Mouse (Mus musculus) myocyte (in vitro differentiated cells): ENCODE measurements around the gene Robo1. TPM values are rescaled to one million over a fixed set of nuclear protein-coding genes. Genes with fewer than 3 reads are reported as not detected.

ENCODE experiments used
- H3K27me3 ChIP-seq: one replicate; pipeline ENCODE4 v1.6.1; 2011; ENCODE audit not compliant: control insufficient read depth, insufficient read depth, insufficient read length
- H3K36me3 ChIP-seq: one replicate; pipeline ENCODE4 v1.6.1; 2011; ENCODE audit not compliant: control insufficient read depth, insufficient read depth
- H3K4me2 ChIP-seq: one replicate; pipeline ENCODE4 v1.6.1; 2011; ENCODE audit warnings: low read depth, control low read depth
- H3K4me3 ChIP-seq: one replicate; pipeline ENCODE4 v1.5.1; 2011; ENCODE audit warnings: mild to moderate bottlenecking, control low read depth, moderate library complexity
- H3K79me2 ChIP-seq: one replicate; pipeline ENCODE4 v1.6.1; 2011; ENCODE audit not compliant: control insufficient read depth, insufficient read depth
- H3ac ChIP-seq: one replicate; pipeline ENCODE4 v1.6.1; 2011; ENCODE audit not compliant: control insufficient read depth, insufficient read length
- CEBPB ChIP-seq: IDR thresholded peaks from 2 replicates; pipeline ENCODE4 v1.6.1; 2011; ENCODE audit warnings: mild to moderate bottlenecking, moderate library complexity; ENCODE audit not compliant: poor library complexity, insufficient read depth, severe bottlenecking
- E2F4 ChIP-seq: IDR thresholded peaks from one replicate; pipeline ENCODE4 v1.6.1; 2011; ENCODE audit warnings: mild to moderate bottlenecking, control low read depth, moderate library complexity; ENCODE audit not compliant: insufficient read depth
- MAX ChIP-seq: IDR thresholded peaks from one replicate; pipeline ENCODE4 v1.6.1; 2011; ENCODE audit warnings: low read depth, mild to moderate bottlenecking, control low read depth
- MYOD1 ChIP-seq, 3 experiments: IDR thresholded peaks; one replicate each; pipeline ENCODE4 v1.6.1; 2011; ENCODE audit warnings: control low read depth in 2 of 3, low read depth in 2 of 3, mild to moderate bottlenecking in 2 of 3, moderate library complexity in 1 of 3; ENCODE audit not compliant: insufficient read length in 2 of 3, control insufficient read depth in 1 of 3
- MYOG ChIP-seq, 3 experiments: IDR thresholded peaks; one replicate each; pipeline ENCODE4 v1.6.1; 2011; ENCODE audit warnings: control low read depth in 2 of 3, low read depth in 2 of 3, mild to moderate bottlenecking in 2 of 3; ENCODE audit not compliant: insufficient read length in 2 of 3, control insufficient read depth in 1 of 3, insufficient read depth in 1 of 3
- POLR2A ChIP-seq: IDR thresholded peaks from one replicate; pipeline ENCODE4 v1.6.1; 2011; ENCODE audit warnings: low read depth, mild to moderate bottlenecking, control low read depth, moderate library complexity; ENCODE audit not compliant: insufficient read length
- POLR2AphosphoS2 ChIP-seq: IDR thresholded peaks from one replicate; pipeline ENCODE4 v1.6.1; 2011; ENCODE audit warnings: low read depth, control low read depth; ENCODE audit not compliant: insufficient read length
- REST ChIP-seq: IDR thresholded peaks from one replicate; pipeline ENCODE4 v1.6.1; 2011; ENCODE audit warnings: mild to moderate bottlenecking, control low read depth, moderate library complexity; ENCODE audit not compliant: insufficient read depth, insufficient read length
- SRF ChIP-seq: IDR thresholded peaks from one replicate; pipeline ENCODE4 v1.6.1; 2011; ENCODE audit warnings: low read depth; ENCODE audit not compliant: control insufficient read depth, insufficient read length
- TCF12 ChIP-seq: IDR thresholded peaks from one replicate; pipeline ENCODE4 v1.6.1; 2011; ENCODE audit warnings: mild to moderate bottlenecking, control low read depth; ENCODE audit not compliant: poor library complexity, insufficient read depth, severe bottlenecking
- TCF3 ChIP-seq: IDR thresholded peaks from one replicate; pipeline ENCODE4 v1.6.1; 2011; ENCODE audit warnings: low read depth, control low read depth; ENCODE audit not compliant: insufficient read length
- USF1 ChIP-seq: IDR thresholded peaks from one replicate; pipeline ENCODE4 v1.6.1; 2011; ENCODE audit warnings: low read depth, mild to moderate bottlenecking, control low read depth, moderate library complexity
- polyA plus RNA-seq: library from polyadenylated mRNA; unstranded; fragments of >200 nt; fragmentation: generic; extraction: Trizol; gene quantifications from one replicate; pipeline ENCODE4 v1.2.1, GENCODE M21; 2012; ENCODE audit warnings: missing spikeins

The Robo1 gene
- polyA plus RNA-seq, 1 experiment, result 3.5 TPM

DNA sequence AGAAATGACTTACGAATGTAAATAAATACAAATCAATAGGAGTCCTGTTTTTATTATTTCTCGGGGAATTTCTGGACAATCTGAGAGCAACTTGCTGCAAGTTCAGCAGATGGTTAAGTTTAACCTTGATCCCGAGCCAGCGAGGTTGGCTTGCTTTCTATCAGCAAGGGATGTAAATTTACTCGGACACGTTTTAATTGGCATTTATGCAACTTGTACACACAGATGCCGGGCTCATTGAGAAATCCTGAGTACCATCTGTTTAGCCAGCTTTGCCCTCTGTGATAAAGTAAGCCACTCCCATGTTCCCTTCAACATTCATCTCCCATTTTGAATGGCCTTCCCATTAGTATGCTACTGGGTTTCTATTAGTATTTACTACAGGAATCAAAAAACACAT lies 580.0 kb downstream of the Robo1 start:
- no peak overlapping the region for H3ac ChIP-seq
- H3K4me2 ChIP-seq, result no peak overlapping the region
- no peak overlapping the region for H3K4me3 ChIP-seq
- H3K79me2 ChIP-seq, result no peaks in the 10 kb centered on the region
- H3K36me3 ChIP-seq, result no peaks in the 10 kb centered on the region
- no peaks in the 10 kb centered on the region for H3K27me3 ChIP-seq
- TF ChIP-seq E2F4 (no peak), POLR2A (no peak)

DNA sequence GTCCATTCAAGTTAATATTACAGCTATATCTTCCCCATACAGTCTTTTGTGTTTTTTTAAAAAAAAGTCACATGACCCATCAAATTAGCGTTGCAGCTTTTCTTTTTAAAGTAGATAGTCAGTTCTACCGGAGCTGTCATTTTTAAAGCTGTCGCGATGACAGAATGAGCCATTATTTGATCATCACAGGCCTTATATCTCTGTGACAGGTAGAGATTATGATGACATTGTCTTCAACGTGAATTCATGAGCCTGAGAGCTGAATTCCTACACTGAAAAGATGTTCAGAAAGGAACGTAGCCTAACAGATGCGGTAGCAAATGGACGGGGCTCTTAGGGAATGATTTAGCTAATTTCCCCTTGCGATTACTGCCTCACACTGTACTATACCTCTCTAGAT lies 581.3 kb downstream of the Robo1 start:
- Histone ChIP-seq H3K4me2 (no peak overlapping the region), H3K36me3 (no peaks in the 10 kb centered on the region), H3ac (no peak overlapping the region), H3K4me3 (no peak overlapping the region), H3K79me2 (no peaks in the 10 kb centered on the region), H3K27me3 (no peaks in the 10 kb centered on the region)
- TF ChIP-seq TCF3 (no peak), MYOD1 (IDR thresholded peaks at IDR 0.05; ENCODE audit: control insufficient read depth in 1 of 3, insufficient read length in 2 of 3, low read depth in 2 of 3) (no peak), TCF12 (no peak), MAX (no peak), SRF (no peak), REST (no peak), USF1 (no peak), POLR2A (no peak), CEBPB (no peak), POLR2AphosphoS2 (no peak), MYOG (IDR thresholded peaks at IDR 0.05; ENCODE audit: control insufficient read depth in 1 of 3, insufficient read depth in 1 of 3, insufficient read length in 2 of 3, low read depth in 2 of 3) (no peak), E2F4 (no peak)

DNA sequence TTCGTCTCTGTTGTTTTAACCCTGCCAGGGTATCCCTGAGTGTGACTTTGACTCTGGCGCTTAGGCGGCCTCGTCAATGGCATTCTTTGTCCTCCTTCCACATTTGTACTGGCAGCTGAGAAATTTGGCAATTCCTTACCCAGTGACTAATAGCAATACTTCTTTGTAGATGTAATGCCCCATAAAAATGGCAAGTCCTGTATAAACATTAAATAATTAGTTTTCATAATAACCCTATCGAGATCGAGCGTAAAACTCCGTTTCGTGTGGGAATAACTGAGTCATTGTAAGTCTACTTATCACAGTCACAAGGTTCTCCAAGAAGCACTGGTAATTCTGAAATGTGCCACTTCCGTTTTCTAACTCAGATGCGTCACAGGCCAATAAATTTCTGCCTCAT lies 589.0 kb downstream of the Robo1 start:
- Histone ChIP-seq H3K79me2 (no peaks in the 10 kb centered on the region), H3K4me2 (peak overlapping the region; percentile 74), H3ac (no peak overlapping the region), H3K4me3 (peak overlapping the region; percentile 4), H3K36me3 (no peaks in the 10 kb centered on the region), H3K27me3 (no peaks in the 10 kb centered on the region)
- TF ChIP-seq CEBPB (no peak), REST (no peak), MYOD1 (IDR thresholded peaks at IDR 0.05; ENCODE audit: control insufficient read depth in 1 of 3, insufficient read length in 2 of 3, low read depth in 2 of 3) (no peak), POLR2A (no peak)

GRCm38 (mm10) chr16:72908895-72909294 lies 600.8 kb downstream of the Robo1 start:
- H3ac ChIP-seq, result no peak overlapping the region
- H3K79me2 ChIP-seq, result no peaks in the 10 kb centered on the region
- H3K27me3 ChIP-seq, result no peaks in the 10 kb centered on the region
- no peak overlapping the region for H3K4me2 ChIP-seq
- TF ChIP-seq POLR2A (no peak), E2F4 (no peak), CEBPB (no peak), REST (no peak), MAX (no peak)
- no peaks in the 10 kb centered on the region for H3K36me3 ChIP-seq
- H3K4me3 ChIP-seq, result no peak overlapping the region

GRCm38 (mm10) chr16:72913134-72913533 lies 605.0 kb downstream of the Robo1 start:
- no peaks in the 10 kb centered on the region for H3K36me3 ChIP-seq
- H3K4me2 ChIP-seq, result peak overlapping the region; percentile 37
- H3K27me3 ChIP-seq, result no peaks in the 10 kb centered on the region
- TF ChIP-seq POLR2A (no peak), CEBPB (no peak), TCF12 (no peak), SRF (no peak), USF1 (no peak), MYOG (IDR thresholded peaks at IDR 0.05; ENCODE audit: control insufficient read depth in 1 of 3, insufficient read depth in 1 of 3, insufficient read length in 2 of 3, low read depth in 2 of 3) (no peak), POLR2AphosphoS2 (no peak), E2F4 (no peak), MAX (no peak), TCF3 (no peak), REST (no peak), MYOD1 (IDR thresholded peaks at IDR 0.05; ENCODE audit: control insufficient read depth in 1 of 3, insufficient read length in 2 of 3, low read depth in 2 of 3) (no peak)
- H3K79me2 ChIP-seq, result no peaks in the 10 kb centered on the region
- H3K4me3 ChIP-seq, result no peak overlapping the region
- no peak overlapping the region for H3ac ChIP-seq
